Mouse (Mus musculus) lung, postnatal 4 days (tissue): Measurements from ENCODE around the gene Gm26938.

Source experiments
- DNase-seq, 2 experiments: peaks; one replicate each; pipeline ENCODE4 v3.0.0; 2021

Gm26938 gene

GRCm38 (mm10) chr5:139813963-139814381 is 12.2 kb downstream of the Gm26938 start:
- DNase-seq: peak; percentile 75 to 88

DNA sequence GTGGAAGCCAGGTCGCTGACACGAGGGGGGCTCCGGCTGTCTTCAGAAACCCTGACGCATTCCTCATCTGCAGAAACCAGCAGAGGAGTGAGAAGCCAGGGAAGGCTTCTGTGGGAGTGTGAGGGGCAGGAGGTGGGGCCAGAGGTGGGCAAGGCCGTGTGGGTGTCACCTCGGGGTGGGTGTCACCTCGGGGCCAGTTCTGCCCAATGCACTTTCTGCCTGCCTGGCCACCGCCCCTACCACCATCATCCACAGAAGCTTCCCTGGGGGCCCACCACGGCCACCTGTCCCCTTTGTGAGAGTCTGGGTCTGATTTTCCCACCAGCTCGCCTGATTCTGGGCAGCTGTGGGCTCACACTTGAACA is 13.1 kb downstream of the Gm26938 start:
- DNase-seq: no peak

- no peak for DNase-seq
Observed at GRCm38 (mm10) chr5:139812398-139813125, 13.6 kb downstream of the Gm26938 start.

GRCm38 (mm10) chr5:139811677-139812397 is 14.4 kb downstream of the Gm26938 start:
- no peak for DNase-seq

GRCm38 (mm10) chr5:139809397-139809796 is 16.8 kb downstream of the Gm26938 start:
- DNase-seq: peak in 1 of 2 experiments; percentile 18

- no peak for DNase-seq
Observed at GRCm38 (mm10) chr5:139805924-139806323, 20.3 kb downstream of the Gm26938 start.

- no peak for DNase-seq
Observed at GRCm38 (mm10) chr5:139804573-139805111, 21.6 kb downstream of the Gm26938 start.

- no peak for DNase-seq
Observed at GRCm38 (mm10) chr5:139804107-139804551, 22.1 kb downstream of the Gm26938 start.

DNA sequence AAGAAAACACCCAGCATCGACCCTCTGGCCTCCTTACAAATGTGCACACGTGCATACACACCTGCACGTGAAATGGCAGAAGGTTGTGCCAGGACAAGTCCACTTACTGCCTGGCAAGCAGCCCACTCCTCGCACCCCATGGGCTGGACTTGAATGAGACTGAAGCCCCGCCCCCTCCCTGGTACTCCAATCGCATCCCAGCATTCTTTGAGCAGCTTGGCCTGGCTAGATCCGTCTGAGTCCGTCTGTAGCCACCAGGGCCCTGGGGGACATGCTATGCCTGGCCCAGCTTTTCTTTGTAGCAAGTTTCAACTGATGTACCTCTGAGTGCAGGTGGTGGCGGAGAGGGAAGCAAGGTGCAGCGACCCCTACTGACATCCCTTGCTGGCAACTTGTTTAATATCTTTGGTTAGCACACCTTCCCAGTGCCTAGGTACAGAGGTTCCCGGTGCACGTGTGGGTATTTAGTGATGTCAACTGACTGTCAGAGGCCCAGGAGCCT is 22.6 kb downstream of the Gm26938 start:
- peak; percentile 81 to 86 for DNase-seq

GRCm38 (mm10) chr5:139803165-139803564 is 23.0 kb downstream of the Gm26938 start:
- no peak for DNase-seq

DNA sequence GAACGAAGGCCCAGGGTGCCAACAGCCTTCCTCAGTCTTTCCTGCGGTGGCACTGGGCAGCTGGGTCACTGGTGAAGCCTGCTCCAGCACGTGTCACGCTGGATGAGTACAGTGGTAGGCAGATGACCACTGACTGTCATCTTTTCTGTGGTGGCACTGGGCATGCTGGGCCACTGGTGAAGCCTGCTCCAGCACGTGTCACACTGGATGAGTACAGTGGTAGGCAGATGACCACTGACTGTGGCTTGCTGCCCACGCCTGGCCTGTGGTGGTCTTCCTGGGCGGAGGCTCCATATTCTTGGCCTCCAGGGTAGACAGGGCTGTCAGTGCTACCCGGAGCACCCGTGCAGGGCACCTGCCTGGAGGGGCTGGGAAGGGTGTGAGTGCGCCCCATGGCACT is 24.3 kb downstream of the Gm26938 start:
- no peak for DNase-seq

GRCm38 (mm10) chr5:139801231-139801630 is 25.0 kb downstream of the Gm26938 start:
- DNase-seq: no peak

GRCm38 (mm10) chr5:139799801-139800590 is 26.2 kb downstream of the Gm26938 start:
- peak in 1 of 2 experiments; percentile 24 for DNase-seq

GRCm38 (mm10) chr5:139799041-139799440 is 27.2 kb downstream of the Gm26938 start:
- DNase-seq: no peak

- peak in 1 of 2 experiments; percentile 20 for DNase-seq
Observed at GRCm38 (mm10) chr5:139798168-139798900, 27.9 kb downstream of the Gm26938 start.

- peak; percentile 90 to 95 for DNase-seq
Observed at GRCm38 (mm10) chr5:139797473-139798167, 28.6 kb downstream of the Gm26938 start.

DNA sequence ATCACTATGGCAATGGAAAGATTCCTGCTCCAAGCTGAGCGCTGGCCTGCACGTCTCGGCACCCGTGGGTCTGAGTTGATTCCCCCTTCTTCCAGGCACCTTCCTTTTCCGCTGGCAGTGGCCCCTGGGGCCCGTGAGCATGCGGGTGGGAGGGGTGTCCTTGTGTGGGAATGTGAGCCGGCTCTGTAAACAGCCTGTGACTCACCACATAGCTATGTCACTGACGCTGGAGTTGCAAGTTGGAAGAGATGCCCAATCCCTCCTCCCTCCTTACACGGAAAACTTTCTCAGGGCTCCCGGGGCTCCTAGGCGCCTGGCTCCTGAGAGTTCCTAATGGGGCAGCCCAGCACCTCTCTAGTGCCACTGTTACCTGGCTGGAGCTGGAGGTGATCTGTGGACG is 29.3 kb downstream of the Gm26938 start:
- DNase-seq: peak; percentile 90 to 94

DNA sequence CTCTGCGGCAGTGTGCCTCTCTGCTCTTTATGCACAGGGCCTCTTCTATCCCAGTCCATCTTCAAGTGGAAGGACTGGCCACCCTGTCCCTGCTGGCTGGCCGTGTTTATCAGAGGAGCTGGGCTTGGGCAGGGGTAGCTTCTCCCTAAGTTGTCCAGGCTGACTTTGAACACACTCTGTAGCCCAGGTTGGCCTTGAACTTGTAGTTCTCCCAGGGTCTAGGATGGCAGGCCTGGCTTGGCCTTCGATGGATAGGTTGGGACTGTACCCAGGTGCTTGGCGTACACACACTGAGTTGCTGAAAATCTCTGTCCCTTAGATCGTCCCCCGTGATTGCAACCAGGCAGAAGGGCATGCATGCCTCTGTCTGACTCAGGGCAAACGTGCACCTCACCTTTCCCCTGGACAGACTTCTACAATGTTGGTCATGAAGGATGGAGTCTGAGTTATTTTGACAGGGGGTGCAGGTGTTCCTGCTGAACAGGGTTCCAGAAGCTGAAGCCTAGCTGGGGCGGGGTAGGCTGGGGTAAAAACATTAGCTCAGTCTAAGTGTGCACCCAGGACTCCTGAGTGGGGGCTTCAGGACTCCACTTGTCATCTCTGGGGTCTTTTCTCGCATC is 30.1 kb downstream of the Gm26938 start:
- peak in 1 of 2 experiments; percentile 23 for DNase-seq

GRCm38 (mm10) chr5:139794938-139795337 is 31.3 kb downstream of the Gm26938 start:
- DNase-seq: peak; percentile 36 to 42

DNA sequence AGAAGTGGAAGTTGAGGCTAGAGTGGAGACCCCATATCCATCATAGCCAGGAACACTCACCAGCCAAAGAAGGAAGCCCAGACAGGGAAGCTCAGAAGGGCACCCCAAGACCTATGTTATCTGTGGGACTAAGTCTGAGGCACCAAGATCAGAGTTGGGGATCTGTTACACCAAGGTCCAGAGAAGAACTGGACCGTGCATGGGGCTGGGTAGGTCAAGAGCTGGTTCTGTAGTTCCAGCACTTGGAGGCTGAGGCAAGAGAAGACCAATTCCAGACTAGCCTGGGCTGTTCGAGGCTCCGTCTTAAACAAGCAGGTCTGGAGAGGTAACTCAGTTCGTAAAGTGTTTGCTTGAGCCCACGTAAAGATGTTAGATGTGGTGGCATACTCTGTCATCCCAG is 32.1 kb downstream of the Gm26938 start:
- DNase-seq: no peak
